Mouse (Mus musculus): ENCODE data around the gene Polr3e. TPM values are rescaled to one million over a fixed set of nuclear protein-coding genes. Genes with fewer than 3 reads are reported as not detected.
"Not testable (repeated sequence)": the region's sequence is repeated elsewhere in the genome, so short reads cannot be mapped to it uniquely, and the experiment has no call there.

Gene Polr3e
- polyA plus RNA-seq, 2 experiments, result 25.8 to 36.3 TPM

DNA sequence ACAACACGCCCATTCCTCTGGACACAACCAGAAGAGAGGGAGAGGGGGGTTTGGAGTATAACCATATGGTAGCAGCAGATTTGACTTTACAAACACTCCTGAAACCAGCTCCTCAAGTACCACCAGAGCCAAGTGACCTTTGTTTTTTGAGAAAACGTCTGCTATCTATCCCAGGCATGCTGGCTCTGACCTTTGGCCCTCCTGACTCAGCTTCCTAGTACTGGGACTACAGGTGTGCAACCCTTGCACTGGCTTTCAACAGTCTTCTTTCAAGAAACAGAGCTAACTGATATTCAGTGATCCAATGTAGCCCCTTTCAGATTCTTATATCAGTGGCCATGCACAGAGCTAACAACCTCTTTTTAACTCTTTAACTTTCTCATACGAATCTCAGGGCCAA, 44.3 kb downstream of the Polr3e start:
- no peak for ATAC-seq (ENCODE audit: low FRiP score, low read depth)
- Histone ChIP-seq H3K4me3 (replicated peaks; ENCODE audit: low read length) (no peak overlapping the region), H3K4me2 (replicated peaks; ENCODE audit: low read depth, low read length, severe bottlenecking) (no peak overlapping the region), H3K9ac (ENCODE audit: low read depth, low read length, severe bottlenecking) (no peak overlapping the region), H3K4me1 (ENCODE audit: control insufficient read depth, insufficient read depth, low read length) (no peaks in the 10 kb centered on the region), H3K36me3 (ENCODE audit: control insufficient read depth, insufficient read depth, low read length) (peaks cover 34% of the 10 kb centered on the region), H3K9me3 (ENCODE audit: control insufficient read depth, low read length) (no peaks in the 10 kb centered on the region), H3K27me3 (ENCODE audit: control insufficient read depth, insufficient read depth, low read length) (no peaks in the 10 kb centered on the region), H3K27ac (replicated peaks; ENCODE audit: low read depth, low read length) (no peak overlapping the region)
- DNase-seq (ENCODE audit: low spot score), result no peak
- TF ChIP-seq POLR2A (IDR thresholded peaks at IDR 0.05; ENCODE audit: borderline replicate concordance, extremely low read depth, insufficient read depth, insufficient read length), result no peak
- 70% methylated on average over 3 of the region's 3 CpGs for WGBS

DNA sequence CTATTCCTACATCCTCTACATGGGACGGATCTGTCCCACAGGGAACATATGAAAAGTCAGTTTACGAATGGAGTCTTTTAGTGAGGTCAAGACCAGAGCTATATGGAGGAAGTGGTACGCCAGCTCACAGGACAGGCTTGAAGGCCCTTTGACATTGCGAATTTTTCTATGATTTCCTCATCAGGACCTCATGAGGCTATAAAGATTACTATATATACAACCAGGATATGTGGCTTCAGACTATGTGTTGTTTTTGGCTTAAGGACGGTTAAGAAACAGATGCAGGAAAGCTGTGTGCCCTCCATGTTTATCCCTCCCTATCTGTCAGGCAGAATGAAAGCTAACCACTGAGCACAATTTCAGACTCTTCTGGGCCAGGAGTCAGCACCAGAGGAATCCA, 45.6 kb downstream of the Polr3e start:
- Histone ChIP-seq H3K27ac (replicated peaks; ENCODE audit: low read depth, low read length) (no peak overlapping the region), H3K9ac (ENCODE audit: low read depth, low read length, severe bottlenecking) (no peak overlapping the region), H3K9me3 (ENCODE audit: control insufficient read depth, low read length) (no peaks in the 10 kb centered on the region), H3K4me3 (replicated peaks; ENCODE audit: low read length) (no peak overlapping the region), H3K4me2 (replicated peaks; ENCODE audit: low read depth, low read length, severe bottlenecking) (no peak overlapping the region), H3K27me3 (ENCODE audit: control insufficient read depth, insufficient read depth, low read length) (no peaks in the 10 kb centered on the region), H3K4me1 (ENCODE audit: control insufficient read depth, insufficient read depth, low read length) (no peaks in the 10 kb centered on the region), H3K36me3 (ENCODE audit: control insufficient read depth, insufficient read depth, low read length) (peaks cover 34% of the 10 kb centered on the region)
- 79% methylated on average over 5 of the region's 5 CpGs for WGBS
- ATAC-seq (ENCODE audit: low FRiP score, low read depth) (no peak), DNase-seq (ENCODE audit: low spot score) (no peak)
- TF ChIP-seq POLR2A (IDR thresholded peaks at IDR 0.05; ENCODE audit: borderline replicate concordance, extremely low read depth, insufficient read depth, insufficient read length), result no peak

- no peak for ATAC-seq (ENCODE audit: low FRiP score, low read depth)
- Histone ChIP-seq H3K4me3 (replicated peaks; ENCODE audit: low read length) (no peak overlapping the region), H3K36me3 (ENCODE audit: control insufficient read depth, insufficient read depth, low read length) (peaks cover 25% of the 10 kb centered on the region), H3K4me2 (replicated peaks; ENCODE audit: low read depth, low read length, severe bottlenecking) (no peak overlapping the region), H3K27ac (replicated peaks; ENCODE audit: low read depth, low read length) (no peak overlapping the region), H3K9me3 (ENCODE audit: control insufficient read depth, low read length) (no peaks in the 10 kb centered on the region), H3K27me3 (ENCODE audit: control insufficient read depth, insufficient read depth, low read length) (no peaks in the 10 kb centered on the region), H3K4me1 (ENCODE audit: control insufficient read depth, insufficient read depth, low read length) (no peaks in the 10 kb centered on the region), H3K9ac (ENCODE audit: low read depth, low read length, severe bottlenecking) (no peak overlapping the region)
- 84% methylated on average over 7 of the region's 7 CpGs for WGBS
- TF ChIP-seq POLR2A (IDR thresholded peaks at IDR 0.05; ENCODE audit: borderline replicate concordance, extremely low read depth, insufficient read depth, insufficient read length), result no peak
- DNase-seq (ENCODE audit: low spot score), result no peak
These were observed 51.7 kb downstream of the Polr3e start for GRCm38 (mm10) chr7:120969221-120969620.

- WGBS, result 85% methylated on average over 5 of the region's 5 CpGs
- no peak overlapping the region for H3K4me3 ChIP-seq (replicated peaks; ENCODE audit: low read length)
- no peak for DNase-seq (ENCODE audit: low spot score)
- no peak overlapping the region for H3K27ac ChIP-seq (replicated peaks; ENCODE audit: low read depth, low read length)
- H3K9me3 ChIP-seq (ENCODE audit: control insufficient read depth, low read length), result no peaks in the 10 kb centered on the region
- H3K4me1 ChIP-seq (ENCODE audit: control insufficient read depth, insufficient read depth, low read length), result 0 out of 2 replicates have a peak, but pooled peaks cover 3% of the 10 kb centered on the region
- H3K36me3 ChIP-seq (ENCODE audit: control insufficient read depth, insufficient read depth, low read length), result peaks cover 25% of the 10 kb centered on the region
- no peak overlapping the region for H3K4me2 ChIP-seq (replicated peaks; ENCODE audit: low read depth, low read length, severe bottlenecking)
- H3K27me3 ChIP-seq (ENCODE audit: control insufficient read depth, insufficient read depth, low read length), result no peaks in the 10 kb centered on the region
- H3K9ac ChIP-seq (ENCODE audit: low read depth, low read length, severe bottlenecking), result no peak overlapping the region
- TF ChIP-seq POLR2A (IDR thresholded peaks at IDR 0.05; ENCODE audit: borderline replicate concordance, extremely low read depth, insufficient read depth, insufficient read length), result no peak
- ATAC-seq (ENCODE audit: low FRiP score, low read depth), result no peak
These were observed 52.6 kb downstream of the Polr3e start for GRCm38 (mm10) chr7:120970112-120970511.

DNA sequence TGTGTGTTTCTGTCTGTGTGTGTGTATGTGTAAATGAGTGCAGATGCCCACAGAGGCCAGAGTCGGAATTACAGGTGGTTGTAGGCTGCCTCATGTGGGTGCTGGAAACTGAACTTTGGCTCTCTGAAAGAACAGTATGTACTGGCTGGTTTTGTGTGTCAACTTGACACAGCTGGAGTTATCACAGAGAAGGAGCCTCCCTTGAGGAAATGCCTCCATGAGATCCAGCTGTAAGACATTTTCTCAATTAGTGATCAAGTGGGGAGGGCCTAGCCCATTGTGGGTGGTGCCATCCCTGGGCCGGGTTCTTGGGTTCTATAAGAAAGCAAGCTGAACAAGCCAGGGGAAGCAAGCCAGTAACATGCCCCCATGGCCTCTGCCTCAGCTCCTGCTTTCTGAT, 54.9 kb downstream of the Polr3e start:
- H3K4me1 ChIP-seq (ENCODE audit: control insufficient read depth, insufficient read depth, low read length), result peaks cover 19% of the 10 kb centered on the region
- H3K9me3 ChIP-seq (ENCODE audit: control insufficient read depth, low read length); H3K27me3 ChIP-seq (ENCODE audit: control insufficient read depth, insufficient read depth, low read length); H3K4me2 ChIP-seq (replicated peaks; ENCODE audit: low read depth, low read length, severe bottlenecking); DNase-seq (ENCODE audit: low spot score); H3K4me3 ChIP-seq (replicated peaks; ENCODE audit: low read length); ATAC-seq (ENCODE audit: low FRiP score, low read depth); H3K9ac ChIP-seq (ENCODE audit: low read depth, low read length, severe bottlenecking); H3K27ac ChIP-seq (replicated peaks; ENCODE audit: low read depth, low read length): not testable (repeated sequence)
- H3K36me3 ChIP-seq (ENCODE audit: control insufficient read depth, insufficient read depth, low read length), result peaks cover 18% of the 10 kb centered on the region
- 68% methylated on average over 2 of the region's 2 CpGs for WGBS

- Histone ChIP-seq H3K36me3 (ENCODE audit: control insufficient read depth, insufficient read depth, low read length) (peaks cover 3% of the 10 kb centered on the region; the same call in 1 of the 2 replicates), H3K27me3 (ENCODE audit: control insufficient read depth, insufficient read depth, low read length) (no peaks in the 10 kb centered on the region), H3K4me1 (ENCODE audit: control insufficient read depth, insufficient read depth, low read length) (peaks cover 28% of the 10 kb centered on the region), H3K9me3 (ENCODE audit: control insufficient read depth, low read length) (no peaks in the 10 kb centered on the region), H3K4me2 (replicated peaks; ENCODE audit: low read depth, low read length, severe bottlenecking) (no peak overlapping the region), H3K9ac (ENCODE audit: low read depth, low read length, severe bottlenecking) (no peak overlapping the region), H3K4me3 (replicated peaks; ENCODE audit: low read length) (no peak overlapping the region), H3K27ac (replicated peaks; ENCODE audit: low read depth, low read length) (no peak overlapping the region)
- DNase-seq (ENCODE audit: low spot score) (no peak), ATAC-seq (ENCODE audit: low FRiP score, low read depth) (no peak)
- 78% methylated on average over 3 of the region's 3 CpGs for WGBS
- no peak for TF ChIP-seq POLR2A (IDR thresholded peaks at IDR 0.05; ENCODE audit: borderline replicate concordance, extremely low read depth, insufficient read depth, insufficient read length)
These were observed 56.5 kb downstream of the Polr3e start for GRCm38 (mm10) chr7:120974001-120974400.

Data from limb, embryonic 14.5 days (tissue).